Mouse (Mus musculus) v-Abl transformed pro-B cells (cell line): ENCODE measurements around the gene Armc6.
"Not testable (repeated sequence)": the region's sequence is repeated elsewhere in the genome, so short reads cannot be mapped to it uniquely, and the experiment has no call there.

ENCODE experiments used
- in situ Hi-C, 2 experiments: fragments of 400-800 bp; cut with MboI; formaldehyde crosslinking; loops; one replicate each; pipeline ENCODE4 v1.15.1; 2025; ENCODE audit not compliant: unreplicated experiment in 2 of 2

Armc6 gene

GRCm38 (mm10) chr8:70233606-70234005, 660 bp downstream of the Armc6 start:
- in situ Hi-C loops, result no loop called here

DNA sequence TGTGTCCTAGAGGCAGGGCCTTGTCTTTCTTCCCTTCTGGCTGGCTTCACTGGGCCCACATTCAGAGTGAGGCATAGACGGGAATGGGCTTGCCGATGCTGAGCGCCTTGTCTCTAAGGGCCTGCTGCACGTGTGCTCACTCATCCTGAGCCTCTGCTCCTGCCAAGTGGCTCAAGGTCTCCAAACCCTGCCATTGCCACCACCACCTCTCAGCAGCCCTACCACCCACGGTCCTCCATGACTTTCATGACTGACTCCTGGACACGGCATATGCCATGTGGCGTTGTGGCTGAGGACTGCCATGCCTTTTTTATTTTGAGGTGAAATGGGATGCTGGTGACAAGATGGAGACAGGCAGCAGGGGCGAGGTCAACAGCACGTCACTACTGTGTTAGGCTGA, 3.4 kb downstream of the Armc6 start:
- in situ Hi-C loops, result no loop called here

- in situ Hi-C loops, result no loop called here
Observed at GRCm38 (mm10) chr8:70227997-70228396, 6.3 kb downstream of the Armc6 start.

DNA sequence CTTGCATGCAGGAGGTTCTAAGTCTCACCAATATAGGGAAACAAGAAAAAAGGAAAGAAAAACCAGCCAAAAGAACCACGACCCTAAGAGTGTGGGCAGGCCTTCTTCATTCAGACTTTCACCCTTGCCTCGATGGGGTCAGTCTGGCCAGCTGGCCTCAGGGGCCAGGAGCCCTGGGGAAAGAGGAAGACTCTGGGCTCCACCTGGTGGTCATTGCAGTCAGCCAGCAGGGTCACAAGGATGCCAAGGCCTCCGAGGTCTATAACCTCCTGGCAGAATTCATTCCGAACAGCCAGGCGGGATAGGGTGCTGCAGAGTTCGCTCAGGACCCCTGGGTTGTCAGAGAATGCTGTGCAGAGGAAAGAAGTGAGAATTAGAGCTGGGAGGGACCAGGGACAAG, 10.9 kb downstream of the Armc6 start:
- in situ Hi-C loops, result loop anchor here in 1 of 2 experiments (5.0 kb wide), 1 partner anchor 46 kb away; no protein-coding TSS in a partner anchor

- in situ Hi-C loops, result loop anchor here in 1 of 2 experiments (5.0 kb wide), 1 partner anchor 45 kb away; no protein-coding TSS in a partner anchor
Observed at GRCm38 (mm10) chr8:70222041-70222440, 12.2 kb downstream of the Armc6 start.

DNA sequence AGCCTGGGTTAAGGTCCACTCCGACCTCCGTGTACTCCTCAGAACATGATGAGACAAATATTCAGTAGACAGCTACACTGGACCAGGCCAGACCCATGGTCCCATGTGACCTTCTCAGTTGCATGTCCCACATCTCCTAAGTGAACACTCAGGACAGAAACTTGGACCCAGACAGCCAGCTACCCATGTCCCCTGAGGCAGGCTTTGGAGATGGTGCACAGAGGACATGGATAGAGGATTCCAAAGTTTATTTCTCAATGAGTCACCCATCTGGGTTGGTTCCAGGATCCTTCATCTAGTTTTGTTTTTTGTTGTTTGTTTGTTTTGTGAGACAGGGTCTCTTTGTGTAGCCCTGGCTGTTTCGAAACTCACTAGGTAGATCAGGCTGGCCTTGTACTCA, 13.4 kb downstream of the Armc6 start:
- in situ Hi-C loops, result loop anchor here in 1 of 2 experiments (5.0 kb wide), 1 partner anchor 44 kb away; no protein-coding TSS in a partner anchor

GRCm38 (mm10) chr8:70220236-70220840, 13.9 kb downstream of the Armc6 start:
- in situ Hi-C loops, result loop anchor here in 1 of 2 experiments (5.0 kb wide), 1 partner anchor 43 kb away; no protein-coding TSS in a partner anchor

DNA sequence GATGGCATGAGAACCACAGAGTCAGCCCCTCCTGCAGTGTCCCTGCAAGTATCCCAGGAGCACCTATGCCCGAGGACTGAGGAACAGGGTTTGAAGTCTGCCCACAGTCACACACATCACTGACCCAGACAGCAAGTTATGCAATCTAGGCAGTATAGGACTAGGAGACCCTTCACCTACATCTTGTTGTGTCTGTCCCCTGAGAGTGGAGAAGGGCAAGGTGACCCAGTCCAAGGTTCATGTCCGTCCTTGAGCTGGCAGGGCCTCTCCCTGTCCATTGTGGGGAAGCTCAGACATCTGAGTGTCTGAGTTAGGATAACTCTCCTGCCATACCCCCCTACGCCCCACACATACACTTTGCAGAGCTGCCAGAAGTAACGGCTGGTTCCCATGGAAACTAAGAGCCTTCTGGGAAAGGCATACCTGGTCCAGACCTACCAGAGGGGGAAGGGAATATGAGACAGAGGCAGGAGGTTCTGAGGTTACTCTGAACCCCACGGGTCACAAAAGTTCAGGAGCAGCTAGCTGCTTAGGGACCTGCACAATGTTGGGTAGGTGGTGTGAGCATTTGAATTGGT, 15.1 kb downstream of the Armc6 start:
- in situ Hi-C loops, result no loop called here

DNA sequence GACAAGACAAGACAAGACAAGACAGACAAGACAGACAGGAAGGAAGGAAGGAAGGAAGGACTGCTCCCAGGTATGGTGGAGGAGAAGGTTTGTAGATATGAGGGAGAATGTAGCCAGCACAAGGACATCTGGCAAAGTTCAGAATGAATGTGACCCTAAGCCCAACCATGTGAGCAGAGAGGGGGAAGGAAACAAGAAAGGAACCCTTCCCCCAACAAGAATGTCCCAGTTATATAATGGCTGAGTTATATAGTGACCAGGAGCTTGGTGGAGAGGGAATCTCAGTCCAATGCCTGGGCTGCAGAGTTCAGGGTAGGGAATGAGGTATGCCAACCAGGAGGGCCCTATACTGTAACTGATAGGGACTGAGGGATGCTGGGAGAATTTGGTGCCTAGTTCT, 16.8 kb downstream of the Armc6 start:
- in situ Hi-C loops, result no loop called here

DNA sequence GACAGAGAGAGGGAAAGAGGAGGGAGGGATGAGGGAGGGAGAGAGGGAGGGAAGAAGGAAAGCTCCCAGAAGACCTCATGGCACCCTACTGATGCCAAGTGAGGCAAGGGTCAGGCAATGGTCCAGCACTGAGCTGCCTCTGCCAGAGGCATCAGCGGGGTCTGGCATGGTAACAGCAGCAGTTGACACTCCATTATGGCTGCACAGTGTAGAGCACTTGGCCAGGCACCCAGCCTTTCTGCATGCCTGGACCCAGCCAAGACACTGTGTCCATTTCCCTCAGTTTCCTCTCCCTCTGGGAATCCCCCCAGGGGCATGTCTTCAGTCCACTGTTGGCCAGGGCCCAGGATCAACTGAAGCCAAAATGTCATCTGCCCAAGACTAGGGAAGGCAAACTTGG, 17.7 kb downstream of the Armc6 start:
- in situ Hi-C loops, result no loop called here

- in situ Hi-C loops, result not testable (repeated sequence)
Observed at GRCm38 (mm10) chr8:70216161-70216560, 18.1 kb downstream of the Armc6 start.

- in situ Hi-C loops, result no loop called here
Observed at GRCm38 (mm10) chr8:70215092-70215491, 19.2 kb downstream of the Armc6 start.

- in situ Hi-C loops, result no loop called here
Observed at GRCm38 (mm10) chr8:70214411-70214810, 19.9 kb downstream of the Armc6 start.

DNA sequence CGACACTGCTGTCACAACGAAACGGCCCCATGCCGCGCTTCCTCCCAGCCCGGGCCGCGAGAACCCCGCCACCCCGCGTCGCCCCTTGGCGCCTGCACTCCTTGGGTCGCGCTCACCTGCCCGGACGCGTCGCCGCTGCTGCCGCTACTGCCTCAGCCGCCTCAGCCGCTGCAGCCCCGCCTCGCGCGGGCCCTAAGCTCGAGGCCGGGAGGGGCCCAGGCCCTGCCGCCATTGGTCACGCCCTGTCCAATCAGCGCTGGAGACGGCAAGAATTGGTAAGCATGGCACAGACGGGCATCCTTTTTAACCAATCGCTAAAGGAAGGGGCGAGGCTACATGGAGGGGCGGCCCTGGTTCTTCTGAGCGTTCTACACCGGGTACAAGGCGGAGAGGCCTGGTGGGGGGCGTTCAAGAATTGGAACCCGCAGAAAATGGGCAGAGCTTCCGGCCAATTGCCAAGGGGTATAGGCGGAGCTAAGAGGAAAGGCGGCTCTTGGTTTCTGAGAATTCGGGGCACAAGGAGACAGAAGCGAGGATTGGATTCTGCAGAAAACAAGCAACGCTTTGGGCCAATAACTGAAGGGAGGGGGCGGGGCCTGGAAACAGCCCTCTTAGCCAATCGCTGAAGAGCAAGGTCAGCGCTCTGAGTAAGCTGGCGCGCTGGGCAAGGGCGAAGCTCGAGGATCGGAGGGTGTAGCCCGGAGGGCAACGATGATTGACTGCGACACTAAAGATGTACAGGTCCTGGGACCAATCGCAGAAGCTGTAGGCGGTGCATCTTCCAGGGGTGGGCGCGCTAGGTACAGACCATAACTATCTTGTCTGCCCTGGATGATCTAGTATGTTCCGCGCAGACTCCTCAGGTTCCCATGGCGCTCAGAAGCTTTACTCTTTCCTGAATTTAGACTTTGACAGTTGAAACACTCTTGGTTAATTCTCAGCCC, 21.9 kb downstream of the Armc6 start, which contains the start of gene Slc25a42:
Slc25a42 (minus strand) TSS at position 194 of the 944 bp plus-strand sequence.
- in situ Hi-C loops, result no loop called here

GRCm38 (mm10) chr8:70211726-70212111, 22.5 kb downstream of the Armc6 start:
- in situ Hi-C loops, result no loop called here

- in situ Hi-C loops, result no loop called here
Observed at GRCm38 (mm10) chr8:70211275-70211674, 23.0 kb downstream of the Armc6 start.

GRCm38 (mm10) chr8:70210538-70210937, 23.7 kb downstream of the Armc6 start:
- in situ Hi-C loops, result no loop called here

- in situ Hi-C loops, result no loop called here
Observed at GRCm38 (mm10) chr8:70208130-70208529, 26.1 kb downstream of the Armc6 start.

- in situ Hi-C loops, result no loop called here
Observed at GRCm38 (mm10) chr8:70204757-70205156, 29.5 kb downstream of the Armc6 start.

DNA sequence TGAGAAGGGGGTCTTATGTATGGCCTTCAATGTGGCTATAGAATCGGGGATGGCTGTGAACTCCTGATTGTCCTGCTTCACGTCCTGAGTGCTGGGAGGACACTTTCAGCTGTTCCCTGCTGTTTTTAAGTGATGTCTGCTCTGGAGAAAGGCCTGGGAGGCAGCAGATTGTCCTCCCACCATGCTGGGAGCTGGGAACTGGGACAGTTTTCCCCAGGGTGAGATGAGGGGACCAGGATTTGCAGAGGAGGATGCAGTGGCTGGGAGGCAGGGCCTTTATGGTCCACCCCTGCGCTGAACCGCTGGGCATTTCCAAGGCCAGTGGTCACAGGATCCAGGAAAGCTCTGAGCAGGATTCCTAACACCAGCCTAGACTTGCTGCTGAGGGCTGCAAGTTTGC, 31.2 kb downstream of the Armc6 start:
- in situ Hi-C loops, result no loop called here

- in situ Hi-C loops, result no loop called here
Observed at GRCm38 (mm10) chr8:70201417-70201816, 32.8 kb downstream of the Armc6 start.
